Mouse (Mus musculus): ENCODE results near the gene Ak3.

DNA sequence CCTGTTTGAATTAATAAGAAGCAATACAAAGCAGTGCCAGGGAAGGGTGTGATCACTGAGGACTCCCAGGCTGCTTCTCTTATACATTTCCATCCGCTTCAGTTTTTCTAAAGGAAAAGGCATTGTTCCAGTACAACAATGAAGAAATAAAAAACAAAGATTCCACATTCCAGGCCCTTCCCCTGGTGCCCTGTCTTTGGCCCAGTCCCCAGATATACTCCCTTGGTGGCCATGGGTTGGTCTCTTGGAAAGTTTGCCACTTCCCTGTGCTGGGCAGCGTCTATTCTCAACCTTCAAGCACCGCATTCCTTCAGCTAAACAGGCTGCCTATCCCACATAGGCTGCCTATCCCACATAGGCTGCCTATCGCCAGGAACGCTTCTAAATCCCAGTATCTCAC lies 10.7 kb downstream of the Ak3 start:
- TF ChIP-seq CTCF (IDR thresholded peaks at IDR 0.05; ENCODE audit: borderline replicate concordance, control insufficient read depth, extremely low read depth, insufficient read depth, low read length, poor library complexity) (no peak), POLR2A (IDR thresholded peaks at IDR 0.05; ENCODE audit: control insufficient read depth, extremely low read depth, insufficient read depth, low read length, poor library complexity) (no peak)
